Mouse (Mus musculus) stomach, embryonic 14.5 days (tissue): ENCODE data around the gene Soat2. TPM values are rescaled to one million over a fixed set of nuclear protein-coding genes. Genes with fewer than 3 reads are reported as not detected.

Experiments used
- ATAC-seq: fragments of 200-750 bp; cut with Nextera tagmentation; 2 replicates; pipeline ENCODE4 v1.8.0; 2017; ENCODE audit warnings: low read depth, moderate TSS enrichment; ENCODE audit not compliant: insufficient number of reproducible peaks, insufficient read depth, low FRiP score
- H3K27ac ChIP-seq: fragments of 300-500 bp; sonication (generic); 2 replicates; pipeline ENCODE4 v1.5.1; 2014; ENCODE audit warnings: mild to moderate bottlenecking, low read length, moderate library complexity, mixed read lengths
- H3K27me3 ChIP-seq: fragments of 300-500 bp; sonication (generic); 2 replicates; pipeline ENCODE4 v1.6.1; 2014; ENCODE audit warnings: low read length, control low read depth, mixed read lengths; ENCODE audit not compliant: control insufficient read depth, insufficient read depth
- H3K36me3 ChIP-seq: fragments of 300-500 bp; sonication (generic); 2 replicates; pipeline ENCODE4 v1.6.1; 2014; ENCODE audit warnings: mild to moderate bottlenecking, control low read depth, low read length, moderate library complexity, mixed read lengths; ENCODE audit not compliant: control insufficient read depth, insufficient read depth
- H3K4me1 ChIP-seq: fragments of 300-500 bp; sonication (generic); 2 replicates; pipeline ENCODE4 v1.6.1; 2014; ENCODE audit warnings: low read length, control low read depth, mixed read lengths; ENCODE audit not compliant: control insufficient read depth, insufficient read depth
- H3K4me2 ChIP-seq: fragments of 300-500 bp; sonication (generic); replicated peaks from 2 replicates; pipeline ENCODE4 v1.6.1; 2014; ENCODE audit warnings: low read depth, low read length, control low read depth
- H3K4me3 ChIP-seq: fragments of 300-500 bp; sonication (generic); 2 replicates; pipeline ENCODE4 v1.5.1; 2014; ENCODE audit warnings: low read depth, low read length, control low read depth
- H3K9ac ChIP-seq: fragments of 300-500 bp; sonication (generic); replicated peaks from 2 replicates; pipeline ENCODE4 v1.6.1; 2014; ENCODE audit warnings: low read depth, mild to moderate bottlenecking, control low read depth, low read length, moderate library complexity, mixed read lengths
- H3K9me3 ChIP-seq: fragments of 300-500 bp; sonication (generic); 2 replicates; pipeline ENCODE4 v1.6.1; 2016; ENCODE audit warnings: low read depth, low read length, control low read depth; ENCODE audit not compliant: control insufficient read depth
- WGBS: fragments of 180-500 bp; shearing (Covaris S2); extraction: QIAGEN DNeasy Blood & Tissue Kit; methylation state at CpG from one replicate; pipeline ENCODE4 v1.1.7; 2014; 5-methylcytosine and 5-hydroxymethylcytosine counted together
- polyA plus RNA-seq: library from polyadenylated mRNA; unstranded; fragments of >200 nt; fragmentation: Nextera tagmentation; extraction: Ambion mirVana; gene quantifications from 2 replicates; pipeline ENCODE4 v1.2.1, GENCODE M21; 2014

The Soat2 gene
- polyA plus RNA-seq, 1 experiment from 2014 or later: 2.2 TPM

- peaks cover 62% of the 10 kb centered on the region for H3K36me3 ChIP-seq
- ATAC-seq: no peak
- H3K9me3 ChIP-seq: no peaks in the 10 kb centered on the region
- H3K4me1 ChIP-seq: peaks cover 23% of the 10 kb centered on the region
- no peak overlapping the region for H3K4me2 ChIP-seq
- no peak overlapping the region for H3K9ac ChIP-seq
- no peak overlapping the region for H3K4me3 ChIP-seq
- no peak overlapping the region for H3K27ac ChIP-seq
- no peaks in the 10 kb centered on the region for H3K27me3 ChIP-seq
- WGBS: 60% methylated on average over 9 of the region's 9 CpGs
Observed at GRCm38 (mm10) chr15:102208092-102208561, 57.8 kb downstream of the Soat2 start.

GRCm38 (mm10) chr15:102209114-102209513, 58.8 kb downstream of the Soat2 start:
- Histone ChIP-seq H3K4me2 (no peak overlapping the region), H3K36me3 (peaks cover 70% of the 10 kb centered on the region), H3K9me3 (no peaks in the 10 kb centered on the region), H3K27me3 (no peaks in the 10 kb centered on the region), H3K4me3 (no peak overlapping the region), H3K27ac (no peak overlapping the region), H3K9ac (no peak overlapping the region), H3K4me1 (peaks cover 23% of the 10 kb centered on the region)
- WGBS: 92% methylated on average over 8 of the region's 8 CpGs
- ATAC-seq: no peak

- no peak for ATAC-seq
- peaks cover 78% of the 10 kb centered on the region for H3K36me3 ChIP-seq
- H3K4me3 ChIP-seq: no peak overlapping the region
- H3K4me1 ChIP-seq: peaks cover 14% of the 10 kb centered on the region; the same call in 1 of the 2 replicates
- H3K4me2 ChIP-seq: no peak overlapping the region
- no peaks in the 10 kb centered on the region for H3K27me3 ChIP-seq
- 90% methylated on average over 4 of the region's 4 CpGs for WGBS
- H3K9me3 ChIP-seq: no peaks in the 10 kb centered on the region
- H3K27ac ChIP-seq: no peak overlapping the region
- no peak overlapping the region for H3K9ac ChIP-seq
Observed at GRCm38 (mm10) chr15:102210816-102211215, 60.5 kb downstream of the Soat2 start.

GRCm38 (mm10) chr15:102211895-102212294, 61.6 kb downstream of the Soat2 start:
- WGBS: 79% methylated on average over 6 of the region's 6 CpGs
- peaks cover 76% of the 10 kb centered on the region for H3K36me3 ChIP-seq

More at GRCm38 (mm10) chr15:102211895-102212294, 61.6 kb downstream of the Soat2 start:
- H3K4me3 ChIP-seq: no peak overlapping the region
- no peak for ATAC-seq
- no peak overlapping the region for H3K27ac ChIP-seq
- no peaks in the 10 kb centered on the region for H3K27me3 ChIP-seq
- H3K9ac ChIP-seq: no peak overlapping the region
- no peaks in the 10 kb centered on the region for H3K9me3 ChIP-seq
- H3K4me2 ChIP-seq: no peak overlapping the region
- peaks cover 8% of the 10 kb centered on the region; the same call in 1 of the 2 replicates for H3K4me1 ChIP-seq

Other genes starting within 250 kb of the Soat2 start
- gene Krt4, start 225.8 kb upstream of the Soat2 start, polyA plus RNA-seq: 60.1 and 100 TPM in 2 replicates
- gene Krt79, start 210.2 kb upstream of the Soat2 start, polyA plus RNA-seq: 0.38 and 0.78 TPM in 2 replicates
- gene Krt78, start 196.2 kb upstream of the Soat2 start, polyA plus RNA-seq: 0.36 and 0.66 TPM in 2 replicates
- gene Krt8, start 146.0 kb upstream of the Soat2 start, polyA plus RNA-seq: 707 and 780 TPM in 2 replicates
- 407 and 452 TPM in 2 replicates for gene Krt18, start 122.3 kb upstream of the Soat2 start, polyA plus RNA-seq
- gene Eif4b, start 76.8 kb upstream of the Soat2 start, polyA plus RNA-seq: 129 and 134 TPM in 2 replicates
- gene Tns2, start 50.1 kb upstream of the Soat2 start, polyA plus RNA-seq: 42.6 and 48.5 TPM in 2 replicates
- gene Spryd3, start 14.3 kb upstream of the Soat2 start, polyA plus RNA-seq: 15.2 and 16.7 TPM in 2 replicates
- gene Igfbp6, start 6.2 kb upstream of the Soat2 start, polyA plus RNA-seq: 12.4 and 13.1 TPM in 2 replicates
- gene Zfp740, start 52.7 kb downstream of the Soat2 start, polyA plus RNA-seq: 52.0 and 54.0 TPM in 2 replicates
- gene Csad, start 54.2 kb downstream of the Soat2 start, polyA plus RNA-seq: 60.5 and 63.9 TPM in 2 replicates
- 5.8 and 9.9 TPM in 2 replicates for gene Itgb7, start 81.4 kb downstream of the Soat2 start, polyA plus RNA-seq
- 36.9 and 40.5 TPM in 2 replicates for gene Rarg, start 107.0 kb downstream of the Soat2 start, polyA plus RNA-seq
- 0.36 and 0.56 TPM in 2 replicates for gene Gm9918, start 120.0 kb downstream of the Soat2 start, polyA plus RNA-seq
- 63.1 and 63.7 TPM in 2 replicates for gene Mfsd5, start 128.9 kb downstream of the Soat2 start, polyA plus RNA-seq
- gene Espl1, start 145.7 kb downstream of the Soat2 start, polyA plus RNA-seq: 25.4 and 28.6 TPM in 2 replicates
- gene Pfdn5, start 175.6 kb downstream of the Soat2 start, polyA plus RNA-seq: 500 and 514 TPM in 2 replicates
- 96.9 and 109 TPM in 2 replicates for gene Myg1, start 181.2 kb downstream of the Soat2 start, polyA plus RNA-seq
- gene Aaas, start 200.2 kb downstream of the Soat2 start, polyA plus RNA-seq: 63.8 and 68.4 TPM in 2 replicates
- 2.0 and 2.5 TPM in 2 replicates for gene Sp7, start 216.7 kb downstream of the Soat2 start, polyA plus RNA-seq